Mouse (Mus musculus) cerebellum, postnatal 10 days (tissue): ENCODE results near the gene Snrpe.

ENCODE experiments used
- DNase-seq, 2 experiments: peaks; one replicate each; pipeline ENCODE4 v3.0.0; 2021; ENCODE audit warnings: mixed read lengths in 2 of 2

Gene Snrpe

GRCm38 (mm10) chr1:133609771-133610502, at the start of gene Snrpe:
Gene Snrpe, minus strand, starts transcription at chr1:133610291.
- peak; percentile 99 for DNase-seq

GRCm38 (mm10) chr1:133658878-133659277, 48.8 kb upstream of the Snrpe start:
- peak; percentile 28 to 34 for DNase-seq

- DNase-seq, result peak in 1 of 2 experiments; percentile 14
Measured at GRCm38 (mm10) chr1:133656811-133657210, 46.7 kb upstream of the Snrpe start.

- no peak for DNase-seq
Measured at GRCm38 (mm10) chr1:133653033-133653432, 42.9 kb upstream of the Snrpe start.

GRCm38 (mm10) chr1:133650288-133651055, 40.4 kb upstream of the Snrpe start:
- no peak for DNase-seq

GRCm38 (mm10) chr1:133645652-133646051, 35.6 kb upstream of the Snrpe start:
- DNase-seq, result no peak

GRCm38 (mm10) chr1:133641163-133641562, 31.1 kb upstream of the Snrpe start:
- no peak for DNase-seq

GRCm38 (mm10) chr1:133638517-133638916, 28.4 kb upstream of the Snrpe start:
- DNase-seq, result no peak

- DNase-seq, result no peak
Measured at GRCm38 (mm10) chr1:133632168-133632567, 22.1 kb upstream of the Snrpe start.

GRCm38 (mm10) chr1:133625052-133625451, 15.0 kb upstream of the Snrpe start:
- DNase-seq, result peak in 1 of 2 experiments; percentile 26

GRCm38 (mm10) chr1:133618311-133618710, 8.2 kb upstream of the Snrpe start:
- DNase-seq, result no peak

GRCm38 (mm10) chr1:133617908-133618307, 7.8 kb upstream of the Snrpe start:
- DNase-seq, result no peak

GRCm38 (mm10) chr1:133613817-133614216, 3.7 kb upstream of the Snrpe start:
- no peak for DNase-seq

GRCm38 (mm10) chr1:133611436-133611835, 1.3 kb upstream of the Snrpe start:
- DNase-seq, result no peak

GRCm38 (mm10) chr1:133610601-133611000, 510 bp upstream of the Snrpe start:
- DNase-seq, result no peak

- no peak for DNase-seq
Measured at GRCm38 (mm10) chr1:133603174-133603573, 6.9 kb downstream of the Snrpe start.

GRCm38 (mm10) chr1:133596298-133597007, 13.6 kb downstream of the Snrpe start:
- DNase-seq, result peak; percentile 80 to 83

GRCm38 (mm10) chr1:133585995-133586537, 24.0 kb downstream of the Snrpe start:
- no peak for DNase-seq

GRCm38 (mm10) chr1:133571293-133571692, 38.8 kb downstream of the Snrpe start:
- DNase-seq, result no peak
